Mouse (Mus musculus) C2C12 (cell line): ENCODE data around the gene Ube2e2.

Experiments used
- CEBPB ChIP-seq: IDR thresholded peaks from one replicate; pipeline ENCODE4 v1.6.1; 2011; ENCODE audit warnings: low read depth, mild to moderate bottlenecking, control low read depth, moderate library complexity
- CTCF ChIP-seq: IDR thresholded peaks from one replicate; pipeline ENCODE4 v1.5.1; 2011; ENCODE audit not compliant: control insufficient read depth, insufficient read depth, insufficient read length
- MYOG ChIP-seq: IDR thresholded peaks from one replicate; pipeline ENCODE4 v1.6.1; 2011; ENCODE audit not compliant: control insufficient read depth, insufficient read length; ENCODE audit errors: extremely low read depth
- USF1 ChIP-seq: IDR thresholded peaks from one replicate; pipeline ENCODE4 v1.6.1; 2011; ENCODE audit warnings: low read depth, mild to moderate bottlenecking, control low read depth, moderate library complexity

DNA sequence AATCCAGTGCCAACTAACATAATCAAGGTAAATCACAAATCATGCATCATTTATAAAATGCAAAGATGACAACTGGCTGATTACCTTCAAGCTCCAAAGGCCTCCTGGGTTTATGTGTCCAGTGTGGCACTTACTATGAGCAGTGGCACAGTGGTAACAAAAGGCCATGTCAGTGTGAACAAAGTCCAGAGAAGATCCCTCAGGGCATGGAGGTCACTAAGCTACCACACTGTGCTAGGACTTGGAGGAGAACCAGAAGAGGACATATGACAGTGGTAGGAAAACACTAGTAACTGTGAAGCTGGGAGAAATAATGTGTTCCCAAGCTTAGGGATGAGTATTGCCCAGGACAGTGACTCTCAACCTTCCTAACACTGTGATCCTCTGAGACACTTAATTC is 97.2 kb downstream of the Ube2e2 start:
- TF ChIP-seq CTCF (no peak), CEBPB (no peak), MYOG (no peak), USF1 (no peak)
